Mouse (Mus musculus): ENCODE data around the gene Ralgapa1. TPM values are rescaled to one million over a fixed set of nuclear protein-coding genes. Genes with fewer than 3 reads are reported as not detected.

Gene Ralgapa1
- polyA plus RNA-seq, 1 experiment from 2014 or later = 19.2 TPM

DNA sequence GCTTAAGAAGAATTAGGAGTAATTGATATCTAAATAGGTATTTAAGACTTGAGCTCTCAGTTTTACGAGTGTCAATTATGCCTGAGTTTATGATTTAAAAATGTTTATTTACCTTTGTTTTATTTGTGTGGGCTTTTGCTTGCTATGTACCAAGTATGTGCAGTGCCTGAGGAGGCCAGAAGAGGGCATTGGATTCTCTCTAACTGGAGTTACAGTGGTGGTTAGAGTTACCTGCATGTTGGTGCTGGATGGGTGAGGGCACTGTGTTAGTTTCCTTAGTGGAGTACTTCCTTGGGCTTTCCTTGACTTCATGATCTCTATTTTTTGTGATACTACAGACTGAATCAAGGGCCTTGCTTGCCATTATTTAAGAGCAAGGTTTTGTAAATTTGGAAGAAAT is 25.8 kb upstream of the Ralgapa1 start:
- Histone ChIP-seq H3K4me1 (ENCODE audit: control insufficient read depth, insufficient read depth, low read length) (no peaks in the 10 kb centered on the region), H3K27ac (replicated peaks; ENCODE audit: low read depth, low read length) (no peak overlapping the region), H3K9me3 (replicated peaks; ENCODE audit: control insufficient read depth, low read length) (no peaks in the 10 kb centered on the region), H3K9ac (replicated peaks; ENCODE audit: low read length) (no peak overlapping the region), H3K36me3 (replicated peaks; ENCODE audit: control insufficient read depth, insufficient read depth, low read depth, low read length) (0 out of 2 replicates have a peak, but pooled peaks cover 2% of the 10 kb centered on the region), H3K4me2 (ENCODE audit: low read depth, low read length) (no peak overlapping the region), H3K4me3 (ENCODE audit: low read depth, low read length) (no peak overlapping the region), H3K27me3 (ENCODE audit: control insufficient read depth, insufficient read depth, low read length) (no peaks in the 10 kb centered on the region)
- ATAC-seq (replicated peaks; ENCODE audit: insufficient number of reproducible peaks, low FRiP score, low TSS enrichment, low read depth) = no peak
- WGBS = 69% methylated on average over 1 of the region's 1 CpGs
- DNase-seq (ENCODE audit: low spot score) = peak; percentile 37

DNA sequence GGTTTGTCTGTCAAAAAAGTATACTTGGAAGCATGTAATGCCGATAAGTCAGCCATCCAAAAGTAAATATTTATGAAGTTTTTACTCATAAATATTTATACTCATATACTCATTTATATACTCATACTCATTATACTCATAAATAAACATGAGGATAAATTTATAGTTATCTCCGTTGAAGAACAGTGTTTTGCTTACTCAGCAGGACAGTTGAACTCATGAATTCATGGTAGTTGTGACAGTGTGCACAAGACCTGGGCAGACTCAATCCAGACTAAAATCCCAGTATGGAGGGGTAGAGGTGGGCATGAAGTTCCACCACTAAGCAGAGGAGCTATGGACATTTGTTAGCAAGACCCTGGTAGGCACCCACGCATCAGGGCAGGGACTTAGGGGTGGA is 16.5 kb upstream of the Ralgapa1 start:
- H3K36me3 ChIP-seq (replicated peaks; ENCODE audit: control insufficient read depth, insufficient read depth, low read depth, low read length) = no peaks in the 10 kb centered on the region
- DNase-seq (ENCODE audit: low spot score) = no peak
- H3K4me2 ChIP-seq (ENCODE audit: low read depth, low read length) = no peak overlapping the region
- H3K9ac ChIP-seq (replicated peaks; ENCODE audit: low read length) = no peak overlapping the region
- H3K27me3 ChIP-seq (ENCODE audit: control insufficient read depth, insufficient read depth, low read length) = no peaks in the 10 kb centered on the region
- WGBS = 88% methylated on average over 3 of the region's 3 CpGs
- H3K4me1 ChIP-seq (ENCODE audit: control insufficient read depth, insufficient read depth, low read length) = no peaks in the 10 kb centered on the region
- H3K27ac ChIP-seq (replicated peaks; ENCODE audit: low read depth, low read length) = no peak overlapping the region
- no peak for ATAC-seq (replicated peaks; ENCODE audit: insufficient number of reproducible peaks, low FRiP score, low TSS enrichment, low read depth)
- H3K4me3 ChIP-seq (ENCODE audit: low read depth, low read length) = no peak overlapping the region
- no peaks in the 10 kb centered on the region for H3K9me3 ChIP-seq (replicated peaks; ENCODE audit: control insufficient read depth, low read length)

DNA sequence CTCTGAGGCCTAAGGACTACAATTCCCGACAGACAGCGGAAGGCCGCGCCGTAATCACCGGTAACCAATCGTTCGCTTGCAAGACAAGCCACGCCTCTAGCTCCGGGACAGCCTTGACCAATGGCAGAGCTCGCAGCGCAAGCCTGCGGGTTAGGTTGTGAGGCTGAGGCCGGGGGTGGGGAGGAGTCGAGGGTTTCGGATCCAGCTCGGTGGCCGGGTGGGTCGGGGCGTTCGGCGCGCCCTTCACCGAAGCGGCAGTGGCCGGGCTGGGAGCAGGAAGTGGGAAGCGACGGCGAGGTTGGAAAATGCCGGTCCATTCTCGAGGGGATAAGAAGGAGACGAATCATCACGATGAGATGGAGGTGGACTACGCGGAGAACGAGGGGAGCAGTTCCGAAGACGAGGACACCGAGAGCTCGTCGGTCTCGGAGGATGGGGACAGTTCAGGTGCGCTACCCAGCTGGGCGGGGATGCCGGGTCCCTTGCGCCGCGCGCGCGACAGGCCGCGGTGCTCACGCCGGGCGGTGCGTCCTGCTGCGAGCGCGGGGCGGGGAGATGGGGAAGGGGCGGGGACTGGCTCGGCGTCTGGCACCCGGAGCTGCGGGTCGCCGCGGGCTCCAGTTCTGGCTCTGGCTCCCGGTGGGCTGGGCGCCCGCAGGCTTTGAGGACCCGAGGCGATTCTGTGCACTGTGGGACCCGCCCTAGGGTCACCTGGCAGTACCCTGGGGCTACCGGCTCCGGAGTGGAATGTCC is 15.4 kb upstream of the Ralgapa1 start, which contains the start of gene Brms1l:
TSS of gene Brms1l (plus strand) at position 126 of the 753 bp plus-strand sequence.
- Histone ChIP-seq H3K4me1 (ENCODE audit: control insufficient read depth, insufficient read depth, low read length) (no peaks in the 10 kb centered on the region), H3K27me3 (ENCODE audit: control insufficient read depth, insufficient read depth, low read length) (no peaks in the 10 kb centered on the region), H3K9ac (replicated peaks; ENCODE audit: low read length) (peak within 1 kb of the TSS; percentile 79), H3K27ac (replicated peaks; ENCODE audit: low read depth, low read length) (peak within 1 kb of the TSS; percentile 91), H3K36me3 (replicated peaks; ENCODE audit: control insufficient read depth, insufficient read depth, low read depth, low read length) (no peaks in the 10 kb centered on the region), H3K9me3 (replicated peaks; ENCODE audit: control insufficient read depth, low read length) (no peaks in the 10 kb centered on the region), H3K4me3 (ENCODE audit: low read depth, low read length) (peak within 1 kb of the TSS; percentile 79), H3K4me2 (ENCODE audit: low read depth, low read length) (peak within 1 kb of the TSS; percentile 66)
- peak; percentile 76 for DNase-seq (ENCODE audit: low spot score)
- WGBS = under 1% methylated on average over 71 of the region's 77 CpGs
- peak; percentile 99 for ATAC-seq (replicated peaks; ENCODE audit: insufficient number of reproducible peaks, low FRiP score, low TSS enrichment, low read depth)

DNA sequence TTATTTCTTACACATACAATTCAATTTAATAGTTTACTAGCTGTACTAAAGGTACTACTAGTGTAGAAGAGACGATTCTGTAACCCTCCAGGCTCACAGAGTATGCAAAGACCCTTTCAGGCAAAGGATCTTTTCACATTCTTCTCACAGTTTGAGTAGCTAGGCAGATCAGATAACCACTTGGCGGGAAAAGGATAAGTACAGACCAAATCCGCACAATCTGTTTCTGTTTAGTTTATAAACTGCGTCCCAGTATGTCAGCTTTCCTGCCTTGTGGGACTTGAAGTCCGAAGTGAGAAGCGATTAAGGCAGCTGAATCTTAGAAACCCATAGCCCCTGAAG is 14.9 kb upstream of the Ralgapa1 start:
- ATAC-seq (replicated peaks; ENCODE audit: insufficient number of reproducible peaks, low FRiP score, low TSS enrichment, low read depth) (no peak), DNase-seq (ENCODE audit: low spot score) (peak; percentile 99)
- 0% methylated on average over 6 of the region's 6 CpGs for WGBS
- no peak overlapping the region for H3K9ac ChIP-seq (replicated peaks; ENCODE audit: low read length)
- H3K4me2 ChIP-seq (ENCODE audit: low read depth, low read length) = no peak overlapping the region
- H3K27ac ChIP-seq (replicated peaks; ENCODE audit: low read depth, low read length) = peak overlapping the region; percentile 48; the same call in 1 of the 2 replicates
- no peaks in the 10 kb centered on the region for H3K36me3 ChIP-seq (replicated peaks; ENCODE audit: control insufficient read depth, insufficient read depth, low read depth, low read length)
- no peaks in the 10 kb centered on the region for H3K27me3 ChIP-seq (ENCODE audit: control insufficient read depth, insufficient read depth, low read length)
- H3K4me1 ChIP-seq (ENCODE audit: control insufficient read depth, insufficient read depth, low read length) = no peaks in the 10 kb centered on the region
- H3K9me3 ChIP-seq (replicated peaks; ENCODE audit: control insufficient read depth, low read length) = no peaks in the 10 kb centered on the region
- H3K4me3 ChIP-seq (ENCODE audit: low read depth, low read length) = peak overlapping the region; percentile 79; the same call in 1 of the 2 replicates

DNA sequence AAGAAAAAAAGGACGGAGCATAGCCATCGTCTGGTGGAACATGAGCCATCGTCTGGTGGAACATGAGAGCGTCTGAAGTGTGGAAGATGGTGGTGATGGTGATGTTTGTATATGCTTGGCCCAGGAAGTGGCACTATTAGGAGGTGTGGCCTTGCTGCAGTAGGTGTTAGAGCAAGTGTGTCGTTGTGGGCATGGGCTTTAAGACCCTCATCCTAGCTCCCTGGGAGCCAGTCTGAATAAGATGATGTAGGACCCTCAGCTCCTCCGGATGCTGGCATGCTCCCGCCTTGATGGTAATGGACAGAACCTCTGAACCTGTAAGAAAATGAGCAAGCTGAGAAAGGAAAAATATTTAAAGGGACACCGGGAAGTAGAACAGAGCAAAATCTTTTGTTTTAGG is 13.9 kb upstream of the Ralgapa1 start:
- Histone ChIP-seq H3K4me1 (ENCODE audit: control insufficient read depth, insufficient read depth, low read length) (no peaks in the 10 kb centered on the region), H3K27ac (replicated peaks; ENCODE audit: low read depth, low read length) (no peak overlapping the region), H3K4me3 (ENCODE audit: low read depth, low read length) (no peak overlapping the region), H3K27me3 (ENCODE audit: control insufficient read depth, insufficient read depth, low read length) (no peaks in the 10 kb centered on the region), H3K4me2 (ENCODE audit: low read depth, low read length) (no peak overlapping the region), H3K9ac (replicated peaks; ENCODE audit: low read length) (no peak overlapping the region), H3K9me3 (replicated peaks; ENCODE audit: control insufficient read depth, low read length) (no peaks in the 10 kb centered on the region), H3K36me3 (replicated peaks; ENCODE audit: control insufficient read depth, insufficient read depth, low read depth, low read length) (no peaks in the 10 kb centered on the region)
- ATAC-seq (replicated peaks; ENCODE audit: insufficient number of reproducible peaks, low FRiP score, low TSS enrichment, low read depth) = no peak
- DNase-seq (ENCODE audit: low spot score) = no peak
- WGBS = 86% methylated on average over 8 of the region's 8 CpGs

DNA sequence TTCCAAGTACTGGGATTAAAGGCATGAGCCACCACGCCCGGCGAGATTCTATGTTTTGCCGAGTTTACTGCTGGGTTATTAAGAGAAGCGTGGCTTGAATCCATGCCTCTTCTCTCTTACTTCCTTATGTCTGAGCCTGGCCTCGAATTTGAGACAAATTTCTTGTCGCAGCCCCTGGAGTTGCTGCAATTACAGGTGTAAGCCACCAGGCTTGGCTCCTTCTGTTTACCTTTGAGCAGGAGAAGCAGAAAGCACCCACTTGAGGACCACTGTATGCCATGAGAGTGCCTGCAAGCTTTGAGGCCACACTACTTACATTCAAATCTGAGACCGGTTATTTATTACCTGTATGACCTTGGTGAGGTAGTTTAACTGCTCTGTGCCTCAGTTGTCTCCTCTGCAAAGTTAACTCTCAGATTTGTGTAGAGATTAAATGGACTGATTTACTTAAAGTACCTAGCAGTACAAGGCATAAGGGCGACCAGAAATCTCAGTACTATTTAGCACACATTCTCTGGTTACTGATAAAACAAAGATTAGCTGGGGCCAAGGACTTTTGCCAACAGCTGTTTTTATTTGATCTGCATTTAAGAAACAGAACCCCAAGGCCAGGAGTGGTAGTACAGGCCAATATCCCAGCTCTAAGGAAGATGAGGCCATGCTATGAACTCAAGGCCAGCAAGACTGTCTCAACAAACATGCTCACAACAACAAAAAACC is 13.1 kb upstream of the Ralgapa1 start:
- H3K36me3 ChIP-seq (replicated peaks; ENCODE audit: control insufficient read depth, insufficient read depth, low read depth, low read length) = no peaks in the 10 kb centered on the region
- no peak overlapping the region for H3K27ac ChIP-seq (replicated peaks; ENCODE audit: low read depth, low read length)
- no peak overlapping the region for H3K4me3 ChIP-seq (ENCODE audit: low read depth, low read length)
- no peak overlapping the region for H3K4me2 ChIP-seq (ENCODE audit: low read depth, low read length)
- H3K9ac ChIP-seq (replicated peaks; ENCODE audit: low read length) = no peak overlapping the region
- no peaks in the 10 kb centered on the region for H3K4me1 ChIP-seq (ENCODE audit: control insufficient read depth, insufficient read depth, low read length)
- no peak for ATAC-seq (replicated peaks; ENCODE audit: insufficient number of reproducible peaks, low FRiP score, low TSS enrichment, low read depth)
- no peaks in the 10 kb centered on the region for H3K27me3 ChIP-seq (ENCODE audit: control insufficient read depth, insufficient read depth, low read length)
- WGBS = 70% methylated on average over 9 of the region's 9 CpGs
- H3K9me3 ChIP-seq (replicated peaks; ENCODE audit: control insufficient read depth, low read length) = no peaks in the 10 kb centered on the region
- DNase-seq (ENCODE audit: low spot score) = no peak

DNA sequence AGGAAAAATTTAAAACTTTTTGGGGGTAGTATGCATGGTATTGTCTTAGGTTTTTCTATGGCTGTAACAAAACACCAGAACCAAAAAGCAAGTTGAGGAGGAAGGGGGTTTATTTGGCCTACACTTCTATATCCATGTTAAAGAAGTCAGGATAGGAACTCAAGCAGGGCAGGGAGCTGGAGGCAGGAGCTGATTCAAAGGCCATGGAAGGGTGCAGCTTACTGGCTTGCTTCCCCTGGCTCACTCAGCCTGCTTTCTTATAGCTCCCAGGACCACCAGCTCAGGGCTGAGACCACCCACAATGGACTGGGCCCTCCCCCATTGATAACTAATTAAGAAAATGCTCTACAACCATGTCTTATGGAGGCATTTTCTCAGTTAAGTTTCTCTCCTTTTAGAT is 12.0 kb upstream of the Ralgapa1 start:
- no peak overlapping the region for H3K9ac ChIP-seq (replicated peaks; ENCODE audit: low read length)
- H3K4me2 ChIP-seq (ENCODE audit: low read depth, low read length) = no peak overlapping the region
- H3K36me3 ChIP-seq (replicated peaks; ENCODE audit: control insufficient read depth, insufficient read depth, low read depth, low read length) = no peaks in the 10 kb centered on the region
- DNase-seq (ENCODE audit: low spot score) (no peak), ATAC-seq (replicated peaks; ENCODE audit: insufficient number of reproducible peaks, low FRiP score, low TSS enrichment, low read depth) (no peak)
- H3K4me1 ChIP-seq (ENCODE audit: control insufficient read depth, insufficient read depth, low read length) = no peaks in the 10 kb centered on the region
- no peaks in the 10 kb centered on the region for H3K9me3 ChIP-seq (replicated peaks; ENCODE audit: control insufficient read depth, low read length)
- H3K4me3 ChIP-seq (ENCODE audit: low read depth, low read length) = no peak overlapping the region
- no peak overlapping the region for H3K27ac ChIP-seq (replicated peaks; ENCODE audit: low read depth, low read length)
- H3K27me3 ChIP-seq (ENCODE audit: control insufficient read depth, insufficient read depth, low read length) = no peaks in the 10 kb centered on the region

DNA sequence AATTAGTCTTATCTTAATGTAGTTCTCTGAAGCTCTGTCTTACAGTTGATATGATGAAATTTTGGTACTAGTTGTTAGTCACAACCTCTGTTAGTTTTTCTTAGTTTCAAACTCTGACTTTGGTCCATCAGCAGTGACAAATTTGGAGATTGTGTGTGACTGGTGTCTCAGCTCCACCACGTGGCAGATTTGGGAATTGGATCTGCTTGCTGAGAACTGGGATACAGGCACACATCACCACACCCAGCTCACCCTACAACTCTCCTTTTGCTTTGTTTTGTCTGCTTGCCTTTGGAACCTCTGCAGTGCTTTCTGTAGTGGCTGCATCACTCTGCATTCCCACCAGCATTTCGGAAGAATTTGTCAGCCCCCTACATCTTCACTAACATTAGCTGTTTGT is 10.1 kb upstream of the Ralgapa1 start:
- ATAC-seq (replicated peaks; ENCODE audit: insufficient number of reproducible peaks, low FRiP score, low TSS enrichment, low read depth) (no peak), DNase-seq (ENCODE audit: low spot score) (peak; percentile 78)
- Histone ChIP-seq H3K9ac (replicated peaks; ENCODE audit: low read length) (no peak overlapping the region), H3K4me3 (ENCODE audit: low read depth, low read length) (no peak overlapping the region), H3K27ac (replicated peaks; ENCODE audit: low read depth, low read length) (no peak overlapping the region), H3K9me3 (replicated peaks; ENCODE audit: control insufficient read depth, low read length) (no peaks in the 10 kb centered on the region), H3K36me3 (replicated peaks; ENCODE audit: control insufficient read depth, insufficient read depth, low read depth, low read length) (no peaks in the 10 kb centered on the region), H3K27me3 (ENCODE audit: control insufficient read depth, insufficient read depth, low read length) (no peaks in the 10 kb centered on the region), H3K4me2 (ENCODE audit: low read depth, low read length) (no peak overlapping the region), H3K4me1 (ENCODE audit: control insufficient read depth, insufficient read depth, low read length) (no peaks in the 10 kb centered on the region)
- WGBS = 19% methylated on average over 2 of the region's 2 CpGs
